Mouse (Mus musculus) stomach, adult 2 months (tissue): ENCODE measurements around the gene Gm6205. TPM values are rescaled to one million over a fixed set of nuclear protein-coding genes. Genes with fewer than 3 reads are reported as not detected.

Experiments used
- polyA plus RNA-seq: library from polyadenylated mRNA; depleted of rRNA; stranded (reverse); fragments of >200 nt; gene quantifications from 2 replicates; pipeline ENCODE4 v1.2.3, GENCODE M21; 2012; rRNA removed

Gm6205 gene
- polyA plus RNA-seq: not detected in 2 replicates

GRCm38 (mm10) chr5:94648082-94648481, at the start of gene Gm6205:
TSS of gene Gm6205 (plus strand) at chr5:94648382.

GRCm38 (mm10) chr5:94616242-94616641, 31.9 kb upstream of the Gm6205 start, which contains the start of gene Gm3147:
TSS of gene Gm3147 (minus strand) at chr5:94616342.

GRCm38 (mm10) chr5:94623679-94624078, 24.5 kb upstream of the Gm6205 start, which contains the start of gene Gm6509:
TSS of gene Gm6509 (plus strand) at chr5:94623979.

Other genes starting within 250 kb of the Gm6205 start
- gene Gm7682, start 202.6 kb upstream of the Gm6205 start, polyA plus RNA-seq: not detected in 2 replicates
- not detected in 2 replicates for gene Gm3139, start 122.1 kb upstream of the Gm6205 start, polyA plus RNA-seq
- gene Gm3147, start 32.0 kb upstream of the Gm6205 start, polyA plus RNA-seq: not detected in 2 replicates
- not detected in 2 replicates for gene Gm6509, start 24.4 kb upstream of the Gm6205 start, polyA plus RNA-seq
- gene Gm3183, start 217.1 kb downstream of the Gm6205 start, polyA plus RNA-seq: not detected in 2 replicates